Mouse (Mus musculus): ENCODE measurements around the gene Mrpl4. TPM values are rescaled to one million over a fixed set of nuclear protein-coding genes. Genes with fewer than 3 reads are reported as not detected.

Gene Mrpl4
- polyA plus RNA-seq, 1 experiment from 2014 or later, result 106 TPM

DNA sequence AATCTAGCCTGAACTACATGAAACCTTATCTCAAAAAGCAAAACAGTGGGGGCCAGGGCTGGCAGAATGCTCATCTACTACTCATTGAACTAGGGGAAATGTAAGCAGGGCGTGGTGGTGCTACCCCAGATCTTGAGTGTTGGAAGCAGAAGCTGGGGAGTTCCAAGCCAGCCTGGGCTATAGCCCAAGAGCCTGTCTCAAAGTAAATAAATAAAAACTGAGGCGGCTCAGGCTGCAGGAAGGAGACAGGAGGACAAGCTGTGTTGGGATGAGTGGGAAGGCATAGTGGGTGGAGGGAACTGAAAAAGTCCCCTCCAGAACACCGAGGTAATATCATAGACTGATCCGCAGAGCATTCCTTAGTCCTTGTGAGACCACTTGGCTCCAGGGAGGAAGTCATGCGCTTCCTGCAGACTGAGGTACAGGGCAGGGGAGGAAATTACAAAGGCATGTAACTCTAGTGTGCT is 9.3 kb downstream of the Mrpl4 start:
- peaks cover 27% of the 10 kb centered on the region for H3K36me3 ChIP-seq
- no peaks in the 10 kb centered on the region; the same call in 1 of the 2 replicates for H3K9me3 ChIP-seq (replicated peaks)
- 68% methylated on average over 5 of the region's 5 CpGs for WGBS
- peaks cover 4% of the 10 kb centered on the region; the same call in 1 of the 2 replicates for H3K4me1 ChIP-seq
- H3K27ac ChIP-seq, result no peak overlapping the region
- H3K4me2 ChIP-seq (replicated peaks), result no peak overlapping the region
- no peak overlapping the region for H3K4me3 ChIP-seq
- H3K9ac ChIP-seq, result no peak overlapping the region
- peaks cover 50% of the 10 kb centered on the region for H3K27me3 ChIP-seq
- no peak for ATAC-seq (ENCODE audit: low FRiP score)

DNA sequence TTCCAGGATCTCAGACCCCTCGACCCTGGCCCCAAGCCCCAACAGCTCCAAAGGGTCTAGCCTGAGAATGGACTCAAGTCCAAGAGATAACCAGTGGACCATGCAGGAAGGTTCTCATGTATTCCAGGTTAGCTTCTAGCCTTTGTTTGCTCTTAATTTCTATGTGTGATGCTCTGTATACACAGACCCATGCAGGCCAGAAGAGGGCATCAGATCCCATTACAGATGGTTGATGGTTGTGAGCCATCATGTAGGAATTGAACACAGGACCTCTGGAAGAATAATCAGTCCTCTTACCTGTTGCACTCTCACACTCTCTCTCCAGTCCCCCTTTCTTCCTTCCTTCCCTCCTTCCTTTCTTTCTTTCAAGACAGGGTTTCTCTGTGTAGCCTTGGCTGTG is 9.8 kb downstream of the Mrpl4 start:
- peaks cover 55% of the 10 kb centered on the region for H3K27me3 ChIP-seq
- WGBS, result 52% methylated on average over 1 of the region's 1 CpGs

DNA sequence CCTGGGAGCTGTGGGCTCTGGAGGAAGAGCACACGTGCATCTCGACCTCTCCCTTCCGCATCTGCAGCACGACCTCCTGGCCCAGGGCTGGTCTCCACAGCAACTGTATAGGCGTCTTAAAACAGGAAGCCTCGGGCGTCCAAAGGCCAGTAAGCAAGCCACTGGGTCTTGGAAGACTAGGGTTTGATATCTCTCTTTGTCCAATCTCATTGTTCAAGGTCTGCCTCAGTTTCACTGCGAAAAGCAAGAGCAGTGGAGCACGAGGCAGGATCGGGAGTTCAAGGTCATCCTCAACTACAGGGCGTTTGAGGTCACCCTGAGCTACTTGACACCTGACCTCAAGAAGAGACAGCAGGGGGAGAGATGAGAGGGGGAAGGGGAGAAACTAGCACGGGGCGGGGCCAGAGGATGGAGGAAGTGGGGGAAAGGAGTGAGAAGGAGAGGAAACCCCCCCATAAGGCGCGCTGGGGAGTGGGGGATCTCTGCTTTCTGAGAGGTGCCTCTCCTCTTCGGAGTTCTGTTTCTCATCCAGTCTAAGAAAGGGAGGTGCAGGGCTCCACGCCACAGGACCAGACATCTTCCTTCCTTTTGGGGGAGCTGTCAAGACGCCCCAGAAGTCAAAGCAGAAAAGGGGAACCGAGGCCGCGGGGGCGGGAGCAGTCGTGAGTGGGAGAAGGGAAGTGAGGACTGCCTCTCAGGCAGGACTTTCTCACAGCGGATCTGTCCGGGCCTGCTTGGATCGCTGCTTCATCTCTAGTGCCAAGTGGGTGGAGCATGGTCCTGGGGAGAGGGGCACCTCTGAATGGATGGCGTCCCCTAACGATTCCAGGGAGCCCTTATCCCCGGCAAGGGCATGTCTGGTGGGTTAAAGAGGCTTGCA is 12.4 kb downstream of the Mrpl4 start:
- no peaks in the 10 kb centered on the region for H3K36me3 ChIP-seq
- H3K4me3 ChIP-seq, result peak overlapping the region; percentile 21
- H3K4me1 ChIP-seq, result peaks cover 4% of the 10 kb centered on the region; the same call in 1 of the 2 replicates
- H3K27ac ChIP-seq, result no peak overlapping the region
- peaks cover 69% of the 10 kb centered on the region for H3K27me3 ChIP-seq
- H3K9me3 ChIP-seq (replicated peaks), result no peaks in the 10 kb centered on the region; the same call in 1 of the 2 replicates
- H3K4me2 ChIP-seq (replicated peaks), result peak overlapping the region; percentile 44
- ATAC-seq (ENCODE audit: low FRiP score), result no peak
- WGBS, result 2% methylated on average over 29 of the region's 29 CpGs
- no peak overlapping the region for H3K9ac ChIP-seq

More for the DNA sequence above, 9.8 kb downstream of the Mrpl4 start:
- H3K4me2 ChIP-seq (replicated peaks), result no peak overlapping the region
- peaks cover 22% of the 10 kb centered on the region for H3K36me3 ChIP-seq
- H3K27ac ChIP-seq, result no peak overlapping the region
- no peak overlapping the region for H3K4me3 ChIP-seq
- no peak overlapping the region for H3K9ac ChIP-seq
- H3K4me1 ChIP-seq, result peaks cover 4% of the 10 kb centered on the region; the same call in 1 of the 2 replicates
- H3K9me3 ChIP-seq (replicated peaks), result no peaks in the 10 kb centered on the region; the same call in 1 of the 2 replicates
- no peak for ATAC-seq (ENCODE audit: low FRiP score)

DNA sequence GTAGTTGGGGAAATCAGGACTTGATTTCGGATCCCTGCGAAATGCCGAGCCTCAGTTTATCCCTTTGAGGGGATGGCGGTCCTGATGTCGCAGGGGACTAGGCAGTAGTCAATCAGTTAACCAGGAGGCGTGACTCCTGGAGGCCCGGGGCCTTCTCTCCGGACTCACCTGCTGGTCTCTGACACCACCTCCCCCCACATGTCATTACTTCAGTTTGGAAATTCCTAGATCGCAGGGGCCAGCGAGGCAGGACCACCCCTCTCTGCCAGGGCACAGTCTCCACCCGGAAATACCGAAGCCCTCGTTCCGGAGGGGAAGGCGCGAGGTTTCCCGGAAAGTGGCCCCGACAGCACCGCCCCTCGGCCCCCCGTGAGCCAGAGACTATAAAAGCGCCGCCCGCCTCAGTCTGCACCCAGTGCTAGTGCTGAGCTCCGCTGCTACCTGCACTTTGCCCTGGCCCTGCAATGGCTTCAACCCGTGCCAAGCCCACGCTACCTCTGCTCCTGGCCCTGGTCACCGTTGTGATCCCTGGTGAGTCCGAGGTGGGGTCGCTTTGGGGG is 13.1 kb downstream of the Mrpl4 start, which contains the start of gene Icam1:
Gene Icam1 (plus strand): TSS at position 415 of the 560 bp plus-strand sequence.
- H3K4me1 ChIP-seq, result peaks cover 4% of the 10 kb centered on the region; the same call in 1 of the 2 replicates
- no peaks in the 10 kb centered on the region; the same call in 1 of the 2 replicates for H3K9me3 ChIP-seq (replicated peaks)
- H3K27ac ChIP-seq, result no peak within 1 kb of the TSS
- no peaks in the 10 kb centered on the region for H3K36me3 ChIP-seq
- ATAC-seq (ENCODE audit: low FRiP score), result no peak
- H3K4me3 ChIP-seq, result peak within 1 kb of the TSS; percentile 21
- peak within 1 kb of the TSS; percentile 44 for H3K4me2 ChIP-seq (replicated peaks)
- H3K27me3 ChIP-seq, result peaks cover 73% of the 10 kb centered on the region
- WGBS, result under 1% methylated on average over 30 of the region's 30 CpGs
- H3K9ac ChIP-seq, result peak within 1 kb of the TSS; percentile 38; the same call in 1 of the 2 replicates

DNA sequence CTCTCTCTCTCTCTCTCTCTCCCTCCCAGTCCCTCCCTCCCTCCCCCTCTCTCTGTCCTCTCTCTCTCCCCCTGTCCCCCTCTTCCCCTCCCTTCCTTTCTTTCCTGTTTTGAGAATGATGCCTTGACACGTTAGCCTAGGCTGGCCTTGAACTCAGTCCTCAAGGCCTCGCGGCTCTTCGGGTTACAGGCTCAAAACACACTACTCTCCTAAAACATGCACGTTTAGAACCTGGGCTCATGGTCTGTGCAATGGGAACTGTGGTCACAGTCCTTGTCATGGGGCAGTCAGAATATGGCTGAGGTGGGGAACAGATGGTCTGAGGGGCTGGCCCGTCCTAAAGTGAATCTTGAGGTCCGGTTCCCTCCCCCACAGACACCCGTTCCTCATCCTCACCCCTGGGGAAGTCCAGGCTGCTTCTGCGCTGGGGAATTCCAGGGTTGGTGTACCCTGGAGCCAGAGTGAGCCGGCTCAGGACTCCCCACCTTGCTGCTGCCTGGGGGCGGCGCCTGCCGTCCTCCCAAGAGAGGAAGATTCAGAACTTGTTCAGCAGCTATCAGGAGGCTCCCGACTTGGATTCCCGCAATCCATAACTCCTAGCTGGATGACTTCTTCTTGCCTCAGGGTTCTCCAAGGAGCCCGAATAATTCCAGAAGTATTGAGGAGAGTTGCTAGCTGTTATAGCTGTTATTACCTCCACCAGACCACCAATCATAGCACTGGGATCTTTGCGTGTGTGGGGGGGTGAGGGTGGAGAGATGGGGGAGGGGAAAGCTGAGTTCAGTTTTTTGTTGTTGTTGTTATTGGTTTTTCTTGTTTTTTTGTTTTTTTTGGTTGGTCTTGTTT is 14.0 kb downstream of the Mrpl4 start:
- Histone ChIP-seq H3K9me3 (replicated peaks) (no peaks in the 10 kb centered on the region; the same call in 1 of the 2 replicates), H3K36me3 (no peaks in the 10 kb centered on the region), H3K27me3 (peaks cover 74% of the 10 kb centered on the region), H3K4me2 (replicated peaks) (peak overlapping the region; percentile 44; the same call in 1 of the 2 replicates), H3K9ac (no peak overlapping the region), H3K4me1 (peaks cover 4% of the 10 kb centered on the region; the same call in 1 of the 2 replicates), H3K27ac (no peak overlapping the region), H3K4me3 (0 out of 2 replicates have a peak overlapping the region, but pooled peaks have one; percentile 21)
- ATAC-seq (ENCODE audit: low FRiP score), result no peak
- 4% methylated on average over 17 of the region's 17 CpGs for WGBS

DNA sequence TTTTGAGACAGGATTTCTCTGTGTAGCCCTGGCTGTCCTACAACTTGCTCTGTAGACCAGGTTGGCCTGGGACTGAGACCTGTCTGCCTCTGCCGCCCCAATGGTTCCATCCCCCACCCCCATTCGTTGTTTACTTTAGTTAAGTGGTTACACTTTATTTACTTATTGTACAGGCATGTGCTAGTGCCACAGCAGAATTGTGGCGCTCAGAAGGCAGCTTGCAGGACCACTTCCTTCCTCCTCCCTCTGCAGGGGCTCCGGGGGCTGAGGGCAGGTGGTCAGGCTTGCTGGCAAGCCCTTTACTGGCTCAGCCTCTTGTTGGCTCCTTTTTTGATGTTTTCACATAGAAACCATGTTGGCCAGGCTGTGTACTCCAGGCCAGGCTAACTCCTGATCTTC is 14.6 kb downstream of the Mrpl4 start:
- WGBS, result 48% methylated on average over 4 of the region's 4 CpGs
- Histone ChIP-seq H3K9ac (no peak overlapping the region), H3K36me3 (no peaks in the 10 kb centered on the region), H3K4me3 (no peak overlapping the region), H3K27ac (no peak overlapping the region), H3K4me1 (peaks cover 4% of the 10 kb centered on the region; the same call in 1 of the 2 replicates), H3K9me3 (replicated peaks) (no peaks in the 10 kb centered on the region; the same call in 1 of the 2 replicates), H3K27me3 (peaks cover 73% of the 10 kb centered on the region), H3K4me2 (replicated peaks) (0 out of 2 replicates have a peak overlapping the region, but pooled peaks have one; percentile 3)
- ATAC-seq (ENCODE audit: low FRiP score), result no peak

DNA sequence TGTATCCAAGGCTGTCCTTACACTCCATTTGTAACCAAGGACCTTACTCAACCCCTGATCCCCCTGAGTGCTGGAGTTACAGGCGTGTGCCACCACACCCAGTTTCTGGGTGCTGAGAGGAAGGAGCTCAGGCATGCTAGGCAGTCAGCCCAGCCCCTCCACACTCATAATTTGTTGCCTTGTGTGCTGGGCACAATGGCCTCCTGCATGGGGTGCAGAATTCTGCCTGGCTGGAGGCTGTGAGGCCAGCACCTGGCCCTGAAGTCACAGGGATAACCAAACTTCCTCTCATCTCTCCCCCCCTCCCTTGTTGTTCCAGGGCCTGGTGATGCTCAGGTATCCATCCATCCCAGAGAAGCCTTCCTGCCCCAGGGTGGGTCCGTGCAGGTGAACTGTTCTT is 16.1 kb downstream of the Mrpl4 start:
- no peak overlapping the region for H3K4me2 ChIP-seq (replicated peaks)
- H3K27ac ChIP-seq, result no peak overlapping the region
- ATAC-seq (ENCODE audit: low FRiP score), result no peak
- no peak overlapping the region for H3K4me3 ChIP-seq
- no peak overlapping the region for H3K9ac ChIP-seq
- WGBS, result 77% methylated on average over 2 of the region's 2 CpGs
- peaks cover 4% of the 10 kb centered on the region; the same call in 1 of the 2 replicates for H3K4me1 ChIP-seq
- no peaks in the 10 kb centered on the region; the same call in 1 of the 2 replicates for H3K9me3 ChIP-seq (replicated peaks)
- peaks cover 63% of the 10 kb centered on the region for H3K27me3 ChIP-seq
- no peaks in the 10 kb centered on the region for H3K36me3 ChIP-seq

DNA sequence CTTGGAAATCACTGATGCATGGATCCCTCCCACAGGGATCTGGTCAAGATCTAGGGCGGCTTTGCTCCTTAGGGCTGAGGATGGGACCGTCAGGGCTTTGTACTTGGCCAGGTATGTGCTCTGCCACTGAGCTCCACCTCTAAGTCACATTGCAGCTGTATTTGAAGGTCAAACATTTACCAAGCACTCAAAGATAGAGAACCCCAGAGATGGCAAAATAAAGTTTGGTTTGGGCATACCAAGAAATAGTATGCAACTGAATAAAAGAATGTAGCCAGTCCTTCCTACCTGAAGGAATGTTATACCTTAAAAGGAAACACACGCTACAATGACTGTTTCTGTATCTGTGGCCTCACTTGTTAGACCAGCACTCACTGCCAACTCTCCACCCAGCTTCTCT is 18.8 kb downstream of the Mrpl4 start:
- H3K4me3 ChIP-seq, result no peak overlapping the region
- no peak overlapping the region for H3K4me2 ChIP-seq (replicated peaks)
- no peaks in the 10 kb centered on the region for H3K4me1 ChIP-seq
- no peak overlapping the region for H3K9ac ChIP-seq
- no peak overlapping the region for H3K27ac ChIP-seq
- H3K27me3 ChIP-seq, result peaks cover 46% of the 10 kb centered on the region
- no peak for ATAC-seq (ENCODE audit: low FRiP score)
- no peaks in the 10 kb centered on the region for H3K36me3 ChIP-seq
- WGBS, result 78% methylated on average over 3 of the region's 3 CpGs
- no peaks in the 10 kb centered on the region for H3K9me3 ChIP-seq (replicated peaks)

DNA sequence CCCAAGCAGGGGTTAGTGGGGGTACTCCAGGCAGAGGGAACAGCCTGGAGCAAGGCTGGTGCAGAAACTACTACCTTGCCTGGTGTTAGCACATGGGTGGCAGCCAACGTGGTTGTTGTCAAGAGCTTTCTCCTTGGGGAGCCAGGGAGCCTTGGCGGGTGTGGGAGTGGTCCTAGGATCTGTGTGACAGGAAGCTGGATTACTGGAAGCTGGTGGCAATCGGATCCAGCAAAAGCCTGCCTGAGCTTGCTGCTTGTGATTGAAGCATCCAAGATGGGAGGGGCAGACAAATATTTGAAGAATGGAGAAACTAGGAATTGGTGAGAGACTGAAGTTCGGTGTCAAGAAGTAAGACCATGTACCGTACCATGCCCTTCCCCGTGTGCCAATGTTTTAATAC is 19.8 kb downstream of the Mrpl4 start:
- H3K4me3 ChIP-seq, result no peak overlapping the region
- no peaks in the 10 kb centered on the region for H3K36me3 ChIP-seq
- H3K9me3 ChIP-seq (replicated peaks), result no peaks in the 10 kb centered on the region
- H3K4me2 ChIP-seq (replicated peaks), result no peak overlapping the region
- H3K27me3 ChIP-seq, result peaks cover 46% of the 10 kb centered on the region
- H3K27ac ChIP-seq, result no peak overlapping the region
- ATAC-seq (ENCODE audit: low FRiP score), result no peak
- no peaks in the 10 kb centered on the region for H3K4me1 ChIP-seq
- no peak overlapping the region for H3K9ac ChIP-seq
- 65% methylated on average over 6 of the region's 6 CpGs for WGBS

DNA sequence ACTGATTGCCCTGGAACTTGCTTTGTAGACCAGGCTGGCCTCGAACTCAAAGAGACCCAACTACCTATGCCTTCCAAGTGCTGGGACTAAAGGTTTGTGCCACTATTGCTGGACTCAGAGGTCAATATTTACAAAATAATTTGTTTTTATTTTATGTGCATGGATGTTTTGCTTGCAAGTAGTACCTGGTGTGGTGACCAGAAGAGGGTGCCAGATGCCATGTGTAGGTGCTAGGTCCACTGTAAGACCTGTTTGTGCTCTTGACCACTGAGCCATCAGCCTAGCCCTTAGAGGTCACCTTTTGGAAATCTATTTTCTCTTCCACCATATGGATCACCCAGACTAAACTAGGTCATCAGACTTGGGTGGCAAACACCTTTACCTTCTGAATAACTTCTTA is 20.2 kb downstream of the Mrpl4 start:
- WGBS, result 90% methylated on average over 1 of the region's 1 CpGs
- Histone ChIP-seq H3K27ac (no peak overlapping the region), H3K27me3 (peaks cover 46% of the 10 kb centered on the region), H3K9ac (no peak overlapping the region), H3K9me3 (replicated peaks) (no peaks in the 10 kb centered on the region), H3K4me2 (replicated peaks) (no peak overlapping the region), H3K4me3 (no peak overlapping the region), H3K36me3 (no peaks in the 10 kb centered on the region), H3K4me1 (peaks cover under 1% of the 10 kb centered on the region; the same call in 1 of the 2 replicates)
- ATAC-seq (ENCODE audit: low FRiP score), result no peak

DNA sequence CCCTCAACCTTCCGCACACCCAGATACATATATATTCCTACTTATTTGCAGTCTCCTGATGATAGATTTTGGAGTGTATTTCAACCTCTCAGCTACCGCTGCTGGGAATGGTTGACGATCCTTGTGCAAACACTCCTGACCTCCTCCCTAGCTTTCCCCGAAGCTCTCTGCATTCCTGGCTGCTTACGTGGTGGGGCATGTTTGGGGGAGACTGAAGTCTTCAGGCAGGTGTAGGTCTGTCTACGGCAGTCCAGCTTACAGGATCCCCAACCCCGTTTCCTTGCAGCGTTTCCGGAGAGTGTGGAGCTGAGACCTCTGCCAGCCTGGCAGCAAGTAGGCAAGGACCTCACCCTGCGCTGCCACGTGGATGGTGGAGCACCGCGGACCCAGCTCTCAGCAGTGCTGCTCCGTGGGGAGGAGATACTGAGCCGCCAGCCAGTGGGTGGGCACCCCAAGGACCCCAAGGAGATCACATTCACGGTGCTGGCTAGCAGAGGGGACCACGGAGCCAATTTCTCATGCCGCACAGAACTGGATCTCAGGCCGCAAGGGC is 22.8 kb downstream of the Mrpl4 start:
- peaks cover 60% of the 10 kb centered on the region for H3K27me3 ChIP-seq
- H3K36me3 ChIP-seq, result no peaks in the 10 kb centered on the region
- no peak overlapping the region for H3K4me3 ChIP-seq
- peaks cover 9% of the 10 kb centered on the region; the same call in 1 of the 2 replicates for H3K4me1 ChIP-seq
- H3K9ac ChIP-seq, result no peak overlapping the region
- H3K27ac ChIP-seq, result no peak overlapping the region
- 76% methylated on average over 19 of the region's 19 CpGs for WGBS
- no peak overlapping the region for H3K4me2 ChIP-seq (replicated peaks)
- no peak for ATAC-seq (ENCODE audit: low FRiP score)
- H3K9me3 ChIP-seq (replicated peaks), result no peaks in the 10 kb centered on the region
